In the genomic region with DNA sequence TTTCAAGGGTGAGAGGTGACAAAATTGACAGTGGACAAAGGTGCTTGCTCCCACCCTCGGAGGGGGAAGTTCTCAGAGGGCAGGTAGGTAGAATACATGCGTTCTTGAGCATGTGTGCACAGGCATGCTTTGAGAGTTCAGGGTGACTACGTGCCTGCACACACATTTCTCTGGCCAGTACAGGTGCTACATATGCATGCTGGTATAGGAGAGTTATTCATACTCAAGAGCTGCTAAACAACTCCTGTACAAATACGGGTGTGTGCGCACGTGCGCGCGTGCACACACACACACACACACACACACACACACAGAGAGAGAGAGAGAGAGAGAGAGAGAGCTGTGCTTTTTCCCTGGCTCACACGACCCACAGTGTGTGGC, we compare ENCODE assay signal across 9 mouse cellular contexts. TPM values are rescaled to one million over a fixed set of nuclear protein-coding genes. Genes with fewer than 3 reads are reported as not detected.
DNase-seq lines count a peak whose midpoint lies in the region; ATAC-seq and TF ChIP-seq lines count a peak whose summit lies in the region.
"Had no signal": no experiment of that assay in that cellular context is flagged by ENCODE, and none has a peak within 500 bp of the region (broad histone marks: within the 10 kb centered on the region; RNA-seq: fewer than 3 reads in every experiment).

No protein-coding gene starts in this region.

- WGBS in kidney, embryonic 15.5 days, result 69% methylated on average over 10 of the region's 10 CpGs
- 75% methylated on average over 10 of the region's 10 CpGs for WGBS in neural tube, embryonic 12.5 days
- WGBS in hindbrain, postnatal 0 days, result 68% methylated on average over 10 of the region's 10 CpGs

- H3K4me1 ChIP-seq in kidney, embryonic 15.5 days, result peaks cover 4% of the 10 kb centered on the region; the same call in 1 of the 2 replicates
- no peaks in the 10 kb centered on the region for H3K4me1 ChIP-seq in neural tube, embryonic 12.5 days
- no peaks in the 10 kb centered on the region for H3K4me1 ChIP-seq in hindbrain, postnatal 0 days (ENCODE audit: insufficient read depth, low read length)
- H3K4me1 ChIP-seq: liver, embryonic 15.5 days had no signal

- H3K27me3 ChIP-seq in kidney, embryonic 15.5 days, result peaks cover 7% of the 10 kb centered on the region; the same call in 1 of the 2 replicates
- peaks cover 3% of the 10 kb centered on the region; the same call in 1 of the 2 replicates for H3K27me3 ChIP-seq in neural tube, embryonic 12.5 days (replicated peaks)
- H3K27me3 ChIP-seq in hindbrain, postnatal 0 days (ENCODE audit: insufficient read depth, low read length), result no peaks in the 10 kb centered on the region
- H3K27me3 ChIP-seq: liver, embryonic 15.5 days had no signal

- no peak overlapping the region for H3K9ac ChIP-seq in kidney, embryonic 15.5 days
- no peak overlapping the region for H3K9ac ChIP-seq in neural tube, embryonic 12.5 days
- H3K9ac ChIP-seq in hindbrain, postnatal 0 days (replicated peaks; ENCODE audit: low read length), result no peak overlapping the region
- H3K9ac ChIP-seq: liver, embryonic 15.5 days had no signal

- DNase-seq in kidney, adult 9 months, result no peak
- DNase-seq in neural tube, embryonic 10.5 days (ENCODE audit: extremely low spot score, low spot score), result no peak
- DNase-seq in hindbrain, postnatal 0 days (ENCODE audit: low spot score), result no peak
- no peak for DNase-seq in gastrocnemius, postnatal 25 days
- no peak for DNase-seq in cerebellum, adult 8-10 months

- no peak overlapping the region for H3K4me3 ChIP-seq in kidney, embryonic 15.5 days (replicated peaks)
- no peak overlapping the region for H3K4me3 ChIP-seq in neural tube, embryonic 12.5 days
- no peak overlapping the region for H3K4me3 ChIP-seq in hindbrain, postnatal 0 days (ENCODE audit: low read length)
- H3K4me3 ChIP-seq: liver, embryonic 15.5 days had no signal

- no peaks in the 10 kb centered on the region for H3K36me3 ChIP-seq in kidney, embryonic 15.5 days
- no peaks in the 10 kb centered on the region for H3K36me3 ChIP-seq in neural tube, embryonic 12.5 days
- no peaks in the 10 kb centered on the region for H3K36me3 ChIP-seq in hindbrain, postnatal 0 days (ENCODE audit: insufficient read depth, low read length)
- H3K36me3 ChIP-seq: liver, embryonic 15.5 days had no signal

- no peak overlapping the region for H3K27ac ChIP-seq in kidney, embryonic 15.5 days
- H3K27ac ChIP-seq in neural tube, embryonic 12.5 days, result no peak overlapping the region
- H3K27ac ChIP-seq in hindbrain, postnatal 0 days, result no peak overlapping the region
- H3K27ac ChIP-seq: liver, embryonic 15.5 days had no signal

- ATAC-seq in kidney, embryonic 15.5 days (replicated peaks; ENCODE audit: low FRiP score), result no peak
- no peak for ATAC-seq in neural tube, embryonic 12.5 days (ENCODE audit: low FRiP score, low read depth)
- ATAC-seq in hindbrain, postnatal 0 days, result peak; percentile 18; the same call in 1 of the 2 replicates
- ATAC-seq: activated CD4-positive, CD25-positive, alpha-beta regulatory T cell, adult 4 months had no signal

- no peaks in the 10 kb centered on the region for H3K9me3 ChIP-seq in kidney, embryonic 15.5 days (replicated peaks)
- H3K9me3 ChIP-seq in neural tube, embryonic 12.5 days, result no peaks in the 10 kb centered on the region
- no peaks in the 10 kb centered on the region for H3K9me3 ChIP-seq in hindbrain, postnatal 0 days (ENCODE audit: low read length)
- H3K9me3 ChIP-seq: liver, embryonic 15.5 days had no signal

- TF ChIP-seq CTCF in hindbrain, postnatal 0 days (IDR thresholded peaks at IDR 0.05; ENCODE audit: low read depth), result no peak

- H3K4me2 ChIP-seq in kidney, embryonic 15.5 days, result peak overlapping the region; percentile 43; the same call in 1 of the 2 replicates
- peak overlapping the region; percentile 36; the same call in 1 of the 2 replicates for H3K4me2 ChIP-seq in neural tube, embryonic 12.5 days (replicated peaks)
- no peak overlapping the region for H3K4me2 ChIP-seq in hindbrain, postnatal 0 days (ENCODE audit: low read depth, low read length)
- H3K4me2 ChIP-seq: liver, embryonic 15.5 days had no signal

RNA-seq across cellular contexts. Expression of a gene that starts 33.3 kb away (rescaled TPM):
- 0.33 and 0.44 TPM in 2 replicates for polyA plus RNA-seq in kidney, embryonic 15.5 days (2015; fragmentation: Nextera tagmentation; extraction: Ambion mirVana)
- polyA plus RNA-seq in neural tube, embryonic 12.5 days (2016; fragmentation: Nextera tagmentation; extraction: Ambion mirVana), result 0.39 and 0.49 TPM in 2 replicates
- not detected in 2 replicates for total RNA-seq in hindbrain, postnatal 0 days (2014; rRNA removed)
- 0.16 and 0.31 TPM in 2 replicates for polyA plus RNA-seq in hindbrain, postnatal 0 days (2015; fragmentation: Nextera tagmentation; extraction: Ambion mirVana)
- 1 to 10 TPM; 2.3 to 2.9 TPM for total RNA-seq in gastrocnemius, postnatal 25 days (2021)
